Comparison of ENCODE assay signal across 12 mouse cellular contexts in genomic region chr1:179940071-179940786, GRCm38 (mm10). TPM values are rescaled to one million over a fixed set of nuclear protein-coding genes. Genes with fewer than 3 reads are reported as not detected.
DNase-seq lines count a peak whose midpoint lies in the region; ATAC-seq and TF ChIP-seq lines count a peak whose summit lies in the region.
"Had no signal": no experiment of that assay in that cellular context is flagged by ENCODE, and none has a peak within 500 bp of the region (broad histone marks: within the 10 kb centered on the region; RNA-seq: fewer than 3 reads in every experiment).

No protein-coding gene starts in this region.

- DNase-seq in heart, adult 8-10 months (ENCODE audit: low spot score), result no peak
- peak; percentile 77 to 86 for DNase-seq in layer of hippocampus, adult 18-20 months (ENCODE audit: low spot score in 2 of 2)
- no peak for DNase-seq in layer of hippocampus, adult 9-10 months (ENCODE audit: low spot score)
- peak; percentile 36 to 60 for DNase-seq in left cerebral cortex, postnatal 25 days (ENCODE audit: low spot score in 2 of 2)
- DNase-seq in spleen, adult 18-20 months, result no peak
- no peak for DNase-seq in thymus, adult 2 months
- DNase-seq: gastrocnemius, postnatal 14 days; thymus, postnatal 14 days had no signal

- no peak for TF ChIP-seq CTCF in thymus, adult 2 months (IDR thresholded peaks at IDR 0.05; ENCODE audit: borderline replicate concordance, control insufficient read depth, extremely low read depth, insufficient read depth, low read length, poor library complexity)

- no peaks in the 10 kb centered on the region for H3K27me3 ChIP-seq in heart, embryonic 11.5 days (ENCODE audit: control insufficient read depth, insufficient read depth, low read length)
- H3K27me3 ChIP-seq in embryonic facial prominence, embryonic 13.5 days, result no peaks in the 10 kb centered on the region
- no peaks in the 10 kb centered on the region for H3K27me3 ChIP-seq in thymus, adult 2 months (ENCODE audit: control insufficient read depth, insufficient read depth, low read length)
- H3K27me3 ChIP-seq: hindbrain, embryonic 15.5 days; liver, embryonic 15.5 days had no signal

- ATAC-seq in heart, embryonic 11.5 days (replicated peaks; ENCODE audit: insufficient number of reproducible peaks, low FRiP score, low TSS enrichment), result no peak
- no peak for ATAC-seq in embryonic facial prominence, embryonic 13.5 days (ENCODE audit: insufficient number of reproducible peaks, insufficient read depth, low FRiP score, low TSS enrichment, low read depth)

- intact Hi-C loops in left cerebral cortex, postnatal 25 days (cut with DNase I), result no loop called here

- WGBS in heart, embryonic 11.5 days (ENCODE audit: insufficient replicate concordance), result 58% methylated on average over 23 of the region's 23 CpGs
- 53% methylated on average over 23 of the region's 23 CpGs for WGBS in embryonic facial prominence, embryonic 13.5 days
- WGBS in thymus, adult 2 months, result 92% methylated on average over 23 of the region's 23 CpGs

- H3K4me3 ChIP-seq in heart, embryonic 11.5 days (ENCODE audit: low read depth, low read length), result no peak overlapping the region
- H3K4me3 ChIP-seq in embryonic facial prominence, embryonic 13.5 days, result no peak overlapping the region
- no peak overlapping the region for H3K4me3 ChIP-seq in thymus, adult 2 months (ENCODE audit: control insufficient read depth, insufficient read depth, low read length)
- H3K4me3 ChIP-seq: hindbrain, embryonic 15.5 days; liver, embryonic 15.5 days had no signal

- 0 out of 2 replicates have a peak overlapping the region, but pooled peaks have one; percentile 17 for H3K4me2 ChIP-seq in heart, embryonic 11.5 days
- H3K4me2 ChIP-seq in embryonic facial prominence, embryonic 13.5 days, result peak overlapping the region; percentile 31
- H3K4me2 ChIP-seq: hindbrain, embryonic 15.5 days; liver, embryonic 15.5 days had no signal

- H3K27ac ChIP-seq in heart, embryonic 11.5 days (ENCODE audit: low read depth, low read length), result no peak overlapping the region
- H3K27ac ChIP-seq in embryonic facial prominence, embryonic 13.5 days, result peak overlapping the region; percentile 71
- H3K27ac ChIP-seq in thymus, adult 2 months (ENCODE audit: control insufficient read depth, insufficient read depth, low read length), result no peak overlapping the region
- H3K27ac ChIP-seq: hindbrain, embryonic 15.5 days; liver, embryonic 15.5 days had no signal

- TF ChIP-seq POLR2A in thymus, adult 2 months (IDR thresholded peaks at IDR 0.05; ENCODE audit: control insufficient read depth, extremely low read depth, insufficient read depth, low read length, poor library complexity), result no peak

- no peaks in the 10 kb centered on the region for H3K4me1 ChIP-seq in heart, embryonic 11.5 days (ENCODE audit: control insufficient read depth, insufficient read depth, low read length)
- peaks cover 11% of the 10 kb centered on the region for H3K4me1 ChIP-seq in embryonic facial prominence, embryonic 13.5 days
- H3K4me1 ChIP-seq in thymus, adult 2 months (replicated peaks; ENCODE audit: control insufficient read depth, insufficient read depth, low read length), result no peaks in the 10 kb centered on the region
- H3K4me1 ChIP-seq: hindbrain, embryonic 15.5 days; liver, embryonic 15.5 days had no signal

- H3K9me3 ChIP-seq in heart, embryonic 11.5 days (replicated peaks; ENCODE audit: control insufficient read depth, low read length), result no peaks in the 10 kb centered on the region
- no peaks in the 10 kb centered on the region for H3K9me3 ChIP-seq in embryonic facial prominence, embryonic 13.5 days
- H3K9me3 ChIP-seq: hindbrain, embryonic 15.5 days; liver, embryonic 15.5 days had no signal

- no peaks in the 10 kb centered on the region for H3K36me3 ChIP-seq in heart, embryonic 11.5 days (ENCODE audit: control insufficient read depth, insufficient read depth, low read length)
- no peaks in the 10 kb centered on the region for H3K36me3 ChIP-seq in embryonic facial prominence, embryonic 13.5 days
- H3K36me3 ChIP-seq in thymus, adult 2 months (ENCODE audit: control insufficient read depth, insufficient read depth, low read length), result no peaks in the 10 kb centered on the region
- H3K36me3 ChIP-seq: hindbrain, embryonic 15.5 days; liver, embryonic 15.5 days had no signal

- no peak overlapping the region for H3K9ac ChIP-seq in heart, embryonic 11.5 days (ENCODE audit: low read depth, low read length)
- H3K9ac ChIP-seq in embryonic facial prominence, embryonic 13.5 days, result no peak overlapping the region
- H3K9ac ChIP-seq: hindbrain, embryonic 15.5 days; liver, embryonic 15.5 days had no signal

RNA-seq across cellular contexts. Expression of gene Cdc42bpa, which starts 20.0 kb away (rescaled TPM):
- 10.5 and 13.5 TPM in 2 replicates for polyA plus RNA-seq in heart, embryonic 11.5 days (2014; fragmentation: Nextera tagmentation; extraction: Ambion mirVana)
- total RNA-seq in heart, adult 8-10 months (2022), result 10 to 100 TPM; 38.6 to 47.9 (median 44.9) TPM
- total RNA-seq in layer of hippocampus, adult 18-20 months (2021), result 100 to 1,000 TPM; 226 to 244 TPM
- polyA plus RNA-seq in embryonic facial prominence, embryonic 13.5 days (2015; fragmentation: Nextera tagmentation; extraction: Ambion mirVana), result 21.1 and 24.4 TPM in 2 replicates
- 100 to 1,000 TPM; 251 to 258 TPM for total RNA-seq in left cerebral cortex, postnatal 25 days (2021)
- 3.4 and 3.9 TPM in 2 replicates for polyA plus RNA-seq in thymus, adult 2 months (2012; rRNA removed)

Comparison
In these comparisons a context has a peak if more than half of its experiments do, and no peak if none do; other contexts are left out.
1. DNase-seq: peak in layer of hippocampus, adult 18-20 months (2 of 2) and left cerebral cortex, postnatal 25 days (2 of 2); none in heart, adult 8-10 months (single experiment), layer of hippocampus, adult 9-10 months (single experiment), spleen, adult 18-20 months (0 of 2) and thymus, adult 2 months (single experiment).
2. RNA of gene Cdc42bpa, which starts 20.0 kb away (total RNA-seq): 251 to 258 TPM in left cerebral cortex, postnatal 25 days and 226 to 244 TPM in layer of hippocampus, adult 18-20 months; 38.6 to 47.9 TPM in heart, adult 8-10 months; every median in the first group is over 4 times any median in the second.